Mouse (Mus musculus) kidney, embryonic 14.5 days (tissue): Measurements from ENCODE around the gene Grm5. TPM values are rescaled to one million over a fixed set of nuclear protein-coding genes. Genes with fewer than 3 reads are reported as not detected.

Source experiments
- polyA plus RNA-seq: library from polyadenylated mRNA; unstranded; fragments of >200 nt; fragmentation: Nextera tagmentation; extraction: Ambion mirVana; gene quantifications from 2 replicates; pipeline ENCODE4 v1.2.1, GENCODE M21; 2014

Grm5 gene
- polyA plus RNA-seq, 1 experiment from 2014 or later = not detected

Other genes starting within 250 kb of the Grm5 start
- gene Tyr, start 90.7 kb upstream of the Grm5 start, polyA plus RNA-seq = not detected in 2 replicates